Mouse (Mus musculus): ENCODE results near the gene Btg3. TPM values are rescaled to one million over a fixed set of nuclear protein-coding genes. Genes with fewer than 3 reads are reported as not detected.

The Btg3 gene
- polyA plus RNA-seq, 1 experiment from 2014 or later, result 31.5 TPM

GRCm38 (mm10) chr16:78341356-78341755 is 35.6 kb downstream of the Btg3 start:
- DNase-seq (ENCODE audit: low spot score), result no peak
- no peaks in the 10 kb centered on the region for H3K9me3 ChIP-seq (ENCODE audit: control insufficient read depth, low read length)
- H3K36me3 ChIP-seq (ENCODE audit: control insufficient read depth, insufficient read depth, low read length), result no peaks in the 10 kb centered on the region
- no peak overlapping the region for H3K4me3 ChIP-seq (ENCODE audit: low read depth, low read length)
- WGBS, result 84% methylated on average over 4 of the region's 4 CpGs
- no peak overlapping the region for H3K27ac ChIP-seq (replicated peaks; ENCODE audit: low read depth, low read length)
- peaks cover 8% of the 10 kb centered on the region for H3K4me1 ChIP-seq (ENCODE audit: control insufficient read depth, insufficient read depth, low read length)
- ATAC-seq (ENCODE audit: insufficient number of reproducible peaks, low FRiP score, low TSS enrichment, low read depth), result no peak
- H3K27me3 ChIP-seq (ENCODE audit: control insufficient read depth, insufficient read depth, low read length), result no peaks in the 10 kb centered on the region
- no peak overlapping the region for H3K9ac ChIP-seq (ENCODE audit: low read length)
- no peak overlapping the region for H3K4me2 ChIP-seq (ENCODE audit: low read depth, severe bottlenecking)

DNA sequence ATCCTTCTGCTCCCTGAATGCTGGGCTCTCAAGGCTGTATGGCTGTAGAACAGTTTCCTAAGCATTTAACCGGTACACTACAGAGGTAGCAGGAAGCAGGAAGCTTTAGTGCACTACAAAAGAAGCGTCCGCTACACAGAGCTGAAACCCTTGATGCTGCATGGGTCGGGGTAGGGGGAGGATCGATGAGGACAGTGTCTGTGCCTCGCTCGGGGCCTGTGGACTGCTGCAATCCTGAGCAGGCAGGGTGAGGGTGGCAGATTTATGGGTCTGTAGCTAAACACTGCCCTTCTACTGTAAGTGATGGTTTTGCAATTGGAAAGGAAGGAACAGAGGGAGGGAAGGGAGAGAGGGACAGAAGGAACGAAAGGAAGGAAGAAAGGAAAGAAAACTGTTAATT is 39.8 kb downstream of the Btg3 start:
- no peak for DNase-seq (ENCODE audit: low spot score)

DNA sequence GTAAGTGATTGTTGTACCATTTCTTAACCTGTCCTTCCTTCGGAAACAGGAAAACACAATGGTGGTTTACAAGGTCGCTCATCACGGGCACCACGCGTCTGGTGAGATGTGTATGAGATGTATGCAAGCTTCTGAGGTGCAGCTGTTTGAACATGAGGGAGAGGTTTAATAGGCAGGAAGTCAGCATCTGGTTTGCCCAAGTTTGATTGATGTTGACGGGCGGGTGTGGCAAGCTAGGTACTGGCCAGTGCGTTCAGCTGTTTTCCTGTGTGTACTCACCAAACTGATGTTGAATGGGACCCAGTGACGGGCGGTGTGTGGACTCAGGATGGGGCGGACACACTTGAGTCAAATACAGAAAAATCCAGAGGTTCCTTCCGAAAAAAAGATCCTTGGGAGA is 49.0 kb downstream of the Btg3 start:
- no peak for ATAC-seq (ENCODE audit: insufficient number of reproducible peaks, low FRiP score, low TSS enrichment, low read depth)
- no peak for DNase-seq (ENCODE audit: low spot score)
- Histone ChIP-seq H3K4me3 (ENCODE audit: low read depth, low read length) (no peak overlapping the region), H3K27me3 (ENCODE audit: control insufficient read depth, insufficient read depth, low read length) (no peaks in the 10 kb centered on the region), H3K9ac (ENCODE audit: low read length) (no peak overlapping the region), H3K9me3 (ENCODE audit: control insufficient read depth, low read length) (no peaks in the 10 kb centered on the region), H3K4me1 (ENCODE audit: control insufficient read depth, insufficient read depth, low read length) (no peaks in the 10 kb centered on the region), H3K36me3 (ENCODE audit: control insufficient read depth, insufficient read depth, low read length) (peaks cover 4% of the 10 kb centered on the region; the same call in 1 of the 2 replicates), H3K4me2 (ENCODE audit: low read depth, severe bottlenecking) (no peak overlapping the region), H3K27ac (replicated peaks; ENCODE audit: low read depth, low read length) (no peak overlapping the region)
- 92% methylated on average over 12 of the region's 12 CpGs for WGBS

More for the DNA sequence above, 39.8 kb downstream of the Btg3 start:
- H3K9ac ChIP-seq (ENCODE audit: low read length), result no peak overlapping the region
- WGBS, result 44% methylated on average over 8 of the region's 8 CpGs
- no peak overlapping the region for H3K4me3 ChIP-seq (ENCODE audit: low read depth, low read length)
- H3K27ac ChIP-seq (replicated peaks; ENCODE audit: low read depth, low read length), result no peak overlapping the region
- ATAC-seq (ENCODE audit: insufficient number of reproducible peaks, low FRiP score, low TSS enrichment, low read depth), result no peak
- H3K4me1 ChIP-seq (ENCODE audit: control insufficient read depth, insufficient read depth, low read length), result no peaks in the 10 kb centered on the region
- no peaks in the 10 kb centered on the region for H3K27me3 ChIP-seq (ENCODE audit: control insufficient read depth, insufficient read depth, low read length)
- no peaks in the 10 kb centered on the region for H3K9me3 ChIP-seq (ENCODE audit: control insufficient read depth, low read length)
- H3K4me2 ChIP-seq (ENCODE audit: low read depth, severe bottlenecking), result no peak overlapping the region
- peaks cover 9% of the 10 kb centered on the region; the same call in 1 of the 2 replicates for H3K36me3 ChIP-seq (ENCODE audit: control insufficient read depth, insufficient read depth, low read length)

GRCm38 (mm10) chr16:78327562-78327961 is 49.4 kb downstream of the Btg3 start:
- H3K9ac ChIP-seq (ENCODE audit: low read length), result no peak overlapping the region
- no peak overlapping the region for H3K27ac ChIP-seq (replicated peaks; ENCODE audit: low read depth, low read length)
- H3K4me2 ChIP-seq (ENCODE audit: low read depth, severe bottlenecking), result no peak overlapping the region
- H3K36me3 ChIP-seq (ENCODE audit: control insufficient read depth, insufficient read depth, low read length), result peaks cover 2% of the 10 kb centered on the region; the same call in 1 of the 2 replicates
- H3K9me3 ChIP-seq (ENCODE audit: control insufficient read depth, low read length), result no peaks in the 10 kb centered on the region
- no peak for ATAC-seq (ENCODE audit: insufficient number of reproducible peaks, low FRiP score, low TSS enrichment, low read depth)
- H3K4me1 ChIP-seq (ENCODE audit: control insufficient read depth, insufficient read depth, low read length), result no peaks in the 10 kb centered on the region
- no peaks in the 10 kb centered on the region for H3K27me3 ChIP-seq (ENCODE audit: control insufficient read depth, insufficient read depth, low read length)
- no peak overlapping the region for H3K4me3 ChIP-seq (ENCODE audit: low read depth, low read length)
- 92% methylated on average over 7 of the region's 7 CpGs for WGBS
- DNase-seq (ENCODE audit: low spot score), result no peak

GRCm38 (mm10) chr16:78325972-78326848 is 50.8 kb downstream of the Btg3 start:
- H3K9me3 ChIP-seq (ENCODE audit: control insufficient read depth, low read length), result no peaks in the 10 kb centered on the region
- no peak overlapping the region for H3K9ac ChIP-seq (ENCODE audit: low read length)
- H3K4me3 ChIP-seq (ENCODE audit: low read depth, low read length), result no peak overlapping the region
- peaks cover 2% of the 10 kb centered on the region; the same call in 1 of the 2 replicates for H3K36me3 ChIP-seq (ENCODE audit: control insufficient read depth, insufficient read depth, low read length)
- no peak for DNase-seq (ENCODE audit: low spot score)
- H3K4me2 ChIP-seq (ENCODE audit: low read depth, severe bottlenecking), result no peak overlapping the region
- no peak overlapping the region for H3K27ac ChIP-seq (replicated peaks; ENCODE audit: low read depth, low read length)
- no peaks in the 10 kb centered on the region for H3K4me1 ChIP-seq (ENCODE audit: control insufficient read depth, insufficient read depth, low read length)
- no peak for ATAC-seq (ENCODE audit: insufficient number of reproducible peaks, low FRiP score, low TSS enrichment, low read depth)
- 89% methylated on average over 27 of the region's 27 CpGs for WGBS
- no peaks in the 10 kb centered on the region for H3K27me3 ChIP-seq (ENCODE audit: control insufficient read depth, insufficient read depth, low read length)

- H3K4me3 ChIP-seq (ENCODE audit: low read depth, low read length), result no peak overlapping the region
- 77% methylated on average over 7 of the region's 7 CpGs for WGBS
- ATAC-seq (ENCODE audit: insufficient number of reproducible peaks, low FRiP score, low TSS enrichment, low read depth) (no peak), DNase-seq (ENCODE audit: low spot score) (no peak)
- H3K4me2 ChIP-seq (ENCODE audit: low read depth, severe bottlenecking), result no peak overlapping the region
- H3K4me1 ChIP-seq (ENCODE audit: control insufficient read depth, insufficient read depth, low read length), result no peaks in the 10 kb centered on the region
- H3K9ac ChIP-seq (ENCODE audit: low read length), result no peak overlapping the region
- no peaks in the 10 kb centered on the region for H3K27me3 ChIP-seq (ENCODE audit: control insufficient read depth, insufficient read depth, low read length)
- H3K9me3 ChIP-seq (ENCODE audit: control insufficient read depth, low read length), result no peaks in the 10 kb centered on the region
- no peaks in the 10 kb centered on the region; the same call in 1 of the 2 replicates for H3K36me3 ChIP-seq (ENCODE audit: control insufficient read depth, insufficient read depth, low read length)
- H3K27ac ChIP-seq (replicated peaks; ENCODE audit: low read depth, low read length), result no peak overlapping the region
Observed at GRCm38 (mm10) chr16:78322140-78322539, 54.9 kb downstream of the Btg3 start.

DNA sequence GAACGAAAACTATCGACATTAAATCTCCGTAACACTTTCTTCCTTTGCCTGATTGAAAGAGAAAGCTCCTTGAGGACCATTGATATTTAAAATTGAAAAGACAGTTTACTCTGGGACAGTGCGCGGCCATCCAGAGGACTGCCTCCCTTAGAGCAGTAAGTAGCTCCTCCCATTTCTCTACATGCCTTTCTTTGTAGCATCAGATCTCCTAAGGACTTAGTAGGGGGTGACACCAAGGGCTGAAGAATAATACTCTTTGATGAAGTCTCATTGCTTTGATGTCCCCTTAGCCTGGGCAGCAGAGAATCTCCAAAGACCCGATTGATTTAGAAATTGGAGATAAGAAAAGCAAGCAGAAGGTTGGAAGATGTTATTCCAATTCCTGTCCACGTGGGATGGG is 55.4 kb downstream of the Btg3 start:
- Histone ChIP-seq H3K9ac (ENCODE audit: low read length) (no peak overlapping the region), H3K9me3 (ENCODE audit: control insufficient read depth, low read length) (no peaks in the 10 kb centered on the region), H3K4me3 (ENCODE audit: low read depth, low read length) (no peak overlapping the region), H3K4me2 (ENCODE audit: low read depth, severe bottlenecking) (no peak overlapping the region), H3K4me1 (ENCODE audit: control insufficient read depth, insufficient read depth, low read length) (no peaks in the 10 kb centered on the region), H3K27ac (replicated peaks; ENCODE audit: low read depth, low read length) (no peak overlapping the region), H3K27me3 (ENCODE audit: control insufficient read depth, insufficient read depth, low read length) (no peaks in the 10 kb centered on the region), H3K36me3 (ENCODE audit: control insufficient read depth, insufficient read depth, low read length) (no peaks in the 10 kb centered on the region; the same call in 1 of the 2 replicates)
- no peak for DNase-seq (ENCODE audit: low spot score)
- WGBS, result 21% methylated on average over 7 of the region's 7 CpGs
- ATAC-seq (ENCODE audit: insufficient number of reproducible peaks, low FRiP score, low TSS enrichment, low read depth), result no peak

DNA sequence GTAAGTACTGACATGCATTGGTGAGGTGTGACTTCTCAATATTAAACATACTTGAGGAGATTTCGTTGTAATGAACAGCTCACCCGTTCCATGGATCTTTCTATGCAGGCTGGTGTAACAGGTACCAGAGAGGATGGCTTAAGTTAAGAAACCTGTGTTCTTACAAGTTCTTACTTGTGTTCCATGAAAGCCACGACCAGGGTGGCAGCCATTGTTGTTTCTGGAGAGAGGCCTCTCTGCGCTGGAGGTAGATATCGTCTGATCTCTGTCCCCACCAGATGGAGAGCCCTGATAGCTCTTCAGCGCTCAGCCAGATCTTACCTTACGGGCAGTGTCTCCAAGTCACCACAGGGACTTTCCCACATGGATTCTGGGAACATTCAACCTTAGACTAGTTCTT is 57.3 kb downstream of the Btg3 start:
- no peak for DNase-seq (ENCODE audit: low spot score)
- no peak overlapping the region for H3K9ac ChIP-seq (ENCODE audit: low read length)
- no peaks in the 10 kb centered on the region for H3K4me1 ChIP-seq (ENCODE audit: control insufficient read depth, insufficient read depth, low read length)

More for the DNA sequence above, 57.3 kb downstream of the Btg3 start:
- H3K27ac ChIP-seq (replicated peaks; ENCODE audit: low read depth, low read length), result no peak overlapping the region
- H3K9me3 ChIP-seq (ENCODE audit: control insufficient read depth, low read length), result no peaks in the 10 kb centered on the region
- H3K4me3 ChIP-seq (ENCODE audit: low read depth, low read length), result no peak overlapping the region
- no peak overlapping the region for H3K4me2 ChIP-seq (ENCODE audit: low read depth, severe bottlenecking)
- no peaks in the 10 kb centered on the region for H3K27me3 ChIP-seq (ENCODE audit: control insufficient read depth, insufficient read depth, low read length)
- WGBS, result 80% methylated on average over 7 of the region's 7 CpGs
- no peak for ATAC-seq (ENCODE audit: insufficient number of reproducible peaks, low FRiP score, low TSS enrichment, low read depth)
- H3K36me3 ChIP-seq (ENCODE audit: control insufficient read depth, insufficient read depth, low read length), result no peaks in the 10 kb centered on the region

Data from limb, embryonic 11.5 days (tissue).